Mouse (Mus musculus) G1E (cell line): Measurements from ENCODE around the gene Ccdc163. TPM values are rescaled to one million over a fixed set of nuclear protein-coding genes. Genes with fewer than 3 reads are reported as not detected.

Experiments
- ATAC-seq: 2 replicates; pipeline ENCODE4 v1.8.0; 2016; ENCODE audit warnings: mild to moderate bottlenecking; ENCODE audit not compliant: insufficient number of reproducible peaks, poor library complexity, low FRiP score, severe bottlenecking; ENCODE audit errors: extremely low read depth
- DNase-seq: peaks from one replicate; pipeline ENCODE4 v3.0.0; 2012; ENCODE audit warnings: low spot score
- H3K27me3 ChIP-seq: 2 replicates; pipeline ENCODE4 v1.6.1; 2012; ENCODE audit warnings: mild to moderate bottlenecking, low read length, inconsistent platforms; ENCODE audit not compliant: insufficient read depth
- H3K36me3 ChIP-seq: replicated peaks from 2 replicates; pipeline ENCODE3; 2012; ENCODE audit warnings: mild to moderate bottlenecking, inconsistent platforms
- H3K4me1 ChIP-seq: 2 replicates; pipeline ENCODE4 v1.6.1; 2012; ENCODE audit warnings: low read depth, low read length, inconsistent platforms, mixed read lengths; ENCODE audit not compliant: insufficient read depth
- H3K4me3 ChIP-seq: 2 replicates; pipeline ENCODE4 v1.5.1; 2012; ENCODE audit warnings: low read depth, mild to moderate bottlenecking, inconsistent platforms, low read length, moderate library complexity, mixed read lengths
- H3K9me3 ChIP-seq: replicated peaks from 2 replicates; pipeline ENCODE4 v1.6.1; 2012; ENCODE audit warnings: inconsistent platforms
- CTCF ChIP-seq: IDR thresholded peaks from 2 replicates; pipeline ENCODE4 v1.5.1; 2012; ENCODE audit warnings: low read depth, low read length, inconsistent platforms, mixed read lengths
- GATA1 ChIP-seq: IDR thresholded peaks from 2 replicates; pipeline ENCODE4 v1.6.1; 2012; ENCODE audit warnings: borderline replicate concordance, low read length, inconsistent platforms, mixed read lengths
- GATA2 ChIP-seq: IDR thresholded peaks from 2 replicates; pipeline ENCODE4 v1.6.1; 2012; ENCODE audit warnings: low read depth, low read length, inconsistent platforms, borderline replicate concordance
- POLR2AphosphoS5 ChIP-seq: IDR thresholded peaks from 2 replicates; pipeline ENCODE4 v1.6.1; 2012; ENCODE audit warnings: low read depth, low read length, inconsistent platforms; ENCODE audit not compliant: insufficient replicate concordance
- TAL1 ChIP-seq: conservative IDR thresholded peaks from 2 replicates; pipeline ENCODE4 v1.6.1; 2012; ENCODE audit warnings: low read depth, low read length, inconsistent platforms, mixed read lengths
- polyA plus RNA-seq: library from polyadenylated mRNA; stranded (reverse); fragments of >175 nt; gene quantifications from 2 replicates; pipeline ENCODE4 v1.2.3, GENCODE M21; 2012
- total RNA-seq, 2 experiments: library from RNA; stranded (forward) in 1 of 2; stranded (reverse) in 1 of 2; fragments of 200-1000 nt in 1 of 2; fragments of >200 nt in 1 of 2; fragmentation: Nextera tagmentation in 1 of 2; gene quantifications; 2 replicates each; pipeline ENCODE4 v1.2.3; 2014 to 2017

The Ccdc163 gene
- total and polyA plus RNA-seq, 3 experiments, result 4.0 to 44.0 (median 20.4) TPM

DNA sequence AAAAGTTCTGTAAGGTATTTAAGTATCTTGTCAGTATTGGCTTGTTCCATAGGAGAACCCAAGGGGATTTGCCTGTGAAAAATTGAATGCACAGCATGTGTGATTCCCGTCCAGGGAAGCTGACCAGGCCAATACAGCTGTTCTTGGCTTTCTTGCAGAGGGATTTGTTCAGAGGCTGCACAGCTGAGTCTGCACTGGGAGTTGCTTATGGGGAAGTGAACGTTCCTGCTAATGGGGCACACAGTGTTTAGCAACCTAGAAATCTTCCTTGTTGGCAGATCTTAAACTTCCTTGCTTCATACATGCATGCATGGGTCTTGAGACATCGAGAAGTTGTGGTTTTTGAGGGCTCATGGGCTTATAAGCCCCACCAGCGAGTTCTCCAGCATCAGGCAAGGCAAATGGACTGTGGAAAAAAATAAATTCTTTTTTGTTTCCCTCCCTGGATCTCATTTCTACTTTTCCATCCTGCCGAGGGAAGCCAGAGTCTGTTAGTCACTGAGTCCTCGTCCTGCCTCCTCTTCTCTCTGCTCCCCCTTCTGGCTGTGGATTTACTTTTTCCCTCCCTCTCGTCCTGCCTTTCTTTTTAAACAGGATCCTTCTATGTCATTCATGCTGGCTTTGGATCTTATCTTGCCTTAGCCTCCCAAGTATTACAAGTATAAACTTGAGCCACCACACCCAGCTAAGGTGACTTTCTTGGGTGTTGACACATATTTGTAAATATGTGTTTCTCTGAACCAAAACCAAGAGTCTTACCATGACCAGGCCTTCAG is 79.9 kb downstream of the Ccdc163 start:
- TF ChIP-seq CTCF (no peak), TAL1 (no peak), GATA1 (no peak), GATA2 (no peak), POLR2AphosphoS5 (no peak)
- no peak for ATAC-seq
- H3K27me3 ChIP-seq, result no peaks in the 10 kb centered on the region
- DNase-seq, result no peak
- H3K4me1 ChIP-seq, result no peaks in the 10 kb centered on the region
- no peaks in the 10 kb centered on the region for H3K9me3 ChIP-seq
- peaks cover 2% of the 10 kb centered on the region for H3K36me3 ChIP-seq
- H3K4me3 ChIP-seq, result no peak overlapping the region

DNA sequence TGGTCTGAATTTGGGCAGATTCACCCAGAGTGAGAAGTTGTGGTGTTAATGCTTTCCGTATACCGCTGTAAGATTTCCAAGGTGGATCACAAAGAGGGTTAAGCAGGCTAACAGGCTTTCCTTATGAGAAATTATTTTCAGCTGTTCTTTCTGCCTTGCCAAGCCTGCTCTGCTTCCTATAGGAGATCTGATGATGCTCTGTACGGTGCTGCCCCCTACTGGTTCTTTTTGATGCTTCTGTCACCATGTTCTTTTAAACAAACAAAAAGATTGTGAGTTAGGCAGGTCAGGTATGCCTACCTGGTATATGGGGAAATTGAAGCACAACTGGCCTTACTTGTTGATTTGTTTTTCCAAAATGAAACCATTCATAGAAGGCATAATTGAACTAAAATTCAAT is 80.6 kb downstream of the Ccdc163 start:
- H3K27me3 ChIP-seq, result no peaks in the 10 kb centered on the region
- no peaks in the 10 kb centered on the region for H3K4me1 ChIP-seq
- peak; percentile 30; the same call in 1 of the 2 replicates for TF ChIP-seq CTCF
- no peak for TF ChIP-seq GATA2
- H3K9me3 ChIP-seq, result no peaks in the 10 kb centered on the region
- no peak overlapping the region for H3K4me3 ChIP-seq
- DNase-seq, result peak; percentile 16
- peak; percentile 28; the same call in 1 of the 2 replicates for ATAC-seq
- H3K36me3 ChIP-seq, result peaks cover 2% of the 10 kb centered on the region

GRCm38 (mm10) chr4:116792453-116792852 is 84.1 kb downstream of the Ccdc163 start:
- Histone ChIP-seq H3K27me3 (no peaks in the 10 kb centered on the region), H3K9me3 (no peaks in the 10 kb centered on the region), H3K4me3 (no peak overlapping the region), H3K4me1 (no peaks in the 10 kb centered on the region), H3K36me3 (peaks cover 2% of the 10 kb centered on the region)
- no peak for DNase-seq
- no peak for TF ChIP-seq POLR2AphosphoS5
- no peak for TF ChIP-seq TAL1
- TF ChIP-seq GATA2, result no peak
- TF ChIP-seq CTCF, result no peak
- no peak for TF ChIP-seq GATA1
- ATAC-seq, result no peak

- no peak for DNase-seq
- H3K36me3 ChIP-seq, result peaks cover 2% of the 10 kb centered on the region
- H3K9me3 ChIP-seq, result no peaks in the 10 kb centered on the region
- no peaks in the 10 kb centered on the region for H3K4me1 ChIP-seq
- no peak overlapping the region for H3K4me3 ChIP-seq
- H3K27me3 ChIP-seq, result no peaks in the 10 kb centered on the region
- ATAC-seq, result no peak
- TF ChIP-seq TAL1, result no peak
- TF ChIP-seq GATA2, result no peak
- no peak for TF ChIP-seq GATA1
- TF ChIP-seq POLR2AphosphoS5, result no peak
- no peak for TF ChIP-seq CTCF
Measured at GRCm38 (mm10) chr4:116794273-116794672, 86.0 kb downstream of the Ccdc163 start.

DNA sequence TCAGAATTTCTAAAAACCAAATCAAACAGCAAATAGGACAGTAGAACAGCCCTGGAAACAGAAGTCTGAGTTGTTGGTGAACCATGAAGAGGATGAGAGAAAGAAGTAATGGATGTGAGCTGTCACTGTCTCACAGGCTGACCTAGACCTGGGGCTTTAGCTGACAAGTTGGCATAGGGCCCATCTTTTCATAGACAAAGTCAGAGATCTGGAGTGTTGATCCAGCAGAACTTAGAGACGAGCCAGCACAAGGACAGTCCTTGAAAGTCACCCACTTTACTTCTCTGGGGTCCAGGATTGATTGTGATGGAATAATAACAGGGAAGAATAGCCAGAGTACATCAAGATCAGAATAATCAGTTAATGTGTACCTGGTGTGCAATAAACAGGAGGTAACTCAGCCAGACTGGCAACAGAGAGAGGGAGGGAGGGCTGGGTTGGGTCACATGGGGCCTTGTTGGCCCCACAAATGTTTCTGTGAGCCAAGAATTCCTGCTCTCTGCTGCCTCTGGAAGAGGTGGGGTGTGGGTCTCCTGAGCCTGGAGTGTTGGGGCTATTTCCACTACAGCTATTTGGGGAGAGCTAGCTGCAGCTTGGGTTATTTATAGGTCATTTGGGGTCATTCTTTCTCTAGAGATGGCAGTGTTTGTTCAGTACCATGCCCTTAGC is 88.3 kb downstream of the Ccdc163 start:
- Histone ChIP-seq H3K27me3 (no peaks in the 10 kb centered on the region), H3K9me3 (no peaks in the 10 kb centered on the region), H3K4me1 (no peaks in the 10 kb centered on the region), H3K36me3 (peaks cover 17% of the 10 kb centered on the region), H3K4me3 (no peak overlapping the region)
- DNase-seq (no peak), ATAC-seq (no peak)
- no peak for TF ChIP-seq GATA2
- TF ChIP-seq POLR2AphosphoS5, result no peak
- no peak for TF ChIP-seq GATA1

GRCm38 (mm10) chr4:116799901-116800300 is 91.6 kb downstream of the Ccdc163 start:
- DNase-seq, result no peak
- Histone ChIP-seq H3K27me3 (no peaks in the 10 kb centered on the region), H3K9me3 (no peaks in the 10 kb centered on the region), H3K4me3 (no peak overlapping the region), H3K4me1 (peaks cover 6% of the 10 kb centered on the region; the same call in 1 of the 2 replicates), H3K36me3 (peaks cover 47% of the 10 kb centered on the region)
- TF ChIP-seq CTCF (0 out of 2 replicates have a peak, but pooled peaks have one; percentile 6), POLR2AphosphoS5 (no peak)
- no peak for ATAC-seq

Other genes with a start within 250 kb of the Ccdc163 start
- gene Mast2, start 244.3 kb upstream of the Ccdc163 start, total RNA-seq (2014; fragmentation: Nextera tagmentation), result 52.8 and 64.7 TPM in 2 replicates
- 10.4 and 10.7 TPM in 2 replicates for gene Mast2, start 244.3 kb upstream of the Ccdc163 start, total RNA-seq (2017)
- gene Mast2, start 244.3 kb upstream of the Ccdc163 start, polyA plus RNA-seq, result 54.9 and 63.0 TPM in 2 replicates
- gene Ipp, start 201.0 kb upstream of the Ccdc163 start, total RNA-seq (2014; fragmentation: Nextera tagmentation), result 8.5 and 11.8 TPM in 2 replicates
- gene Ipp, start 201.0 kb upstream of the Ccdc163 start, total RNA-seq (2017), result 11.8 and 14.0 TPM in 2 replicates
- gene Ipp, start 201.0 kb upstream of the Ccdc163 start, polyA plus RNA-seq, result 2.0 and 2.1 TPM in 2 replicates
- 99.9 and 128 TPM in 2 replicates for gene Tmem69, start 152.6 kb upstream of the Ccdc163 start, total RNA-seq (2014; fragmentation: Nextera tagmentation)
- 18.9 and 23.2 TPM in 2 replicates for gene Tmem69, start 152.6 kb upstream of the Ccdc163 start, total RNA-seq (2017)
- gene Tmem69, start 152.6 kb upstream of the Ccdc163 start, polyA plus RNA-seq, result 2.1 and 5.6 TPM in 2 replicates
- gene Gpbp1l1, start 150.9 kb upstream of the Ccdc163 start, total RNA-seq (2014; fragmentation: Nextera tagmentation), result 193 and 233 TPM in 2 replicates
- 158 and 191 TPM in 2 replicates for gene Gpbp1l1, start 150.9 kb upstream of the Ccdc163 start, total RNA-seq (2017)
- 10.4 and 12.7 TPM in 2 replicates for gene Gpbp1l1, start 150.9 kb upstream of the Ccdc163 start, polyA plus RNA-seq
- gene Ccdc17, start 111.9 kb upstream of the Ccdc163 start, total RNA-seq (2014; fragmentation: Nextera tagmentation), result 5.8 and 6.2 TPM in 2 replicates
- gene Ccdc17, start 111.9 kb upstream of the Ccdc163 start, total RNA-seq (2017), result 5.0 and 5.9 TPM in 2 replicates
- 0.37 and 0.83 TPM in 2 replicates for gene Ccdc17, start 111.9 kb upstream of the Ccdc163 start, polyA plus RNA-seq
- gene Nasp, start 80.6 kb upstream of the Ccdc163 start, total RNA-seq (2014; fragmentation: Nextera tagmentation), result 134 and 149 TPM in 2 replicates
- gene Nasp, start 80.6 kb upstream of the Ccdc163 start, total RNA-seq (2017), result 315 and 326 TPM in 2 replicates
- 11.9 and 25.8 TPM in 2 replicates for gene Nasp, start 80.6 kb upstream of the Ccdc163 start, polyA plus RNA-seq
- 361 and 367 TPM in 2 replicates for gene Akr1a1, start 56.8 kb upstream of the Ccdc163 start, total RNA-seq (2014; fragmentation: Nextera tagmentation)
- 830 and 919 TPM in 2 replicates for gene Akr1a1, start 56.8 kb upstream of the Ccdc163 start, total RNA-seq (2017)
- gene Akr1a1, start 56.8 kb upstream of the Ccdc163 start, polyA plus RNA-seq, result 138 and 154 TPM in 2 replicates
- gene Prdx1, start 23.0 kb upstream of the Ccdc163 start, total RNA-seq (2014; fragmentation: Nextera tagmentation), result 113 and 129 TPM in 2 replicates
- 298 and 303 TPM in 2 replicates for gene Prdx1, start 23.0 kb upstream of the Ccdc163 start, total RNA-seq (2017)
- gene Prdx1, start 23.0 kb upstream of the Ccdc163 start, polyA plus RNA-seq, result 14.8 and 16.1 TPM in 2 replicates
- 48.9 and 53.1 TPM in 2 replicates for gene Mmachc, start 103 bp upstream of the Ccdc163 start, total RNA-seq (2014; fragmentation: Nextera tagmentation)
- gene Mmachc, start 103 bp upstream of the Ccdc163 start, total RNA-seq (2017), result 13.9 and 19.6 TPM in 2 replicates
- 1.6 and 1.8 TPM in 2 replicates for gene Mmachc, start 103 bp upstream of the Ccdc163 start, polyA plus RNA-seq
- 5.1 and 6.6 TPM in 2 replicates for gene Tesk2, start 12.4 kb downstream of the Ccdc163 start, total RNA-seq (2014; fragmentation: Nextera tagmentation)
- 4.8 TPM in 2 replicates for gene Tesk2, start 12.4 kb downstream of the Ccdc163 start, total RNA-seq (2017)
- gene Tesk2, start 12.4 kb downstream of the Ccdc163 start, polyA plus RNA-seq, result 1.3 and 1.5 TPM in 2 replicates
- 12.5 and 15.3 TPM in 2 replicates for gene Toe1, start 99.1 kb downstream of the Ccdc163 start, total RNA-seq (2014; fragmentation: Nextera tagmentation)
- 37.3 and 46.1 TPM in 2 replicates for gene Toe1, start 99.1 kb downstream of the Ccdc163 start, total RNA-seq (2017)
- gene Toe1, start 99.1 kb downstream of the Ccdc163 start, polyA plus RNA-seq, result 2.5 and 3.5 TPM in 2 replicates
- gene Mutyh, start 99.2 kb downstream of the Ccdc163 start, total RNA-seq (2014; fragmentation: Nextera tagmentation), result 15.9 and 23.3 TPM in 2 replicates
- gene Mutyh, start 99.2 kb downstream of the Ccdc163 start, total RNA-seq (2017), result 5.1 and 6.1 TPM in 2 replicates
- 17.9 and 18.7 TPM in 2 replicates for gene Mutyh, start 99.2 kb downstream of the Ccdc163 start, polyA plus RNA-seq
- not detected in 2 replicates for gene Hpdl, start 113.2 kb downstream of the Ccdc163 start, total RNA-seq (2014; fragmentation: Nextera tagmentation)
- 0.06 TPM in 1 of 2 replicates, not detected in the other for gene Hpdl, start 113.2 kb downstream of the Ccdc163 start, total RNA-seq (2017)
- not detected in 2 replicates for gene Hpdl, start 113.2 kb downstream of the Ccdc163 start, polyA plus RNA-seq
- gene Zswim5, start 168.9 kb downstream of the Ccdc163 start, total RNA-seq (2014; fragmentation: Nextera tagmentation), result not detected in 2 replicates
- 0.06 and 0.11 TPM in 2 replicates for gene Zswim5, start 168.9 kb downstream of the Ccdc163 start, total RNA-seq (2017)
- gene Zswim5, start 168.9 kb downstream of the Ccdc163 start, polyA plus RNA-seq, result not detected in 2 replicates